11 mouse cellular contexts compared by ENCODE assay signal in genomic region chr5:98018162-98018561, GRCm38 (mm10). TPM values are rescaled to one million over a fixed set of nuclear protein-coding genes. Genes with fewer than 3 reads are reported as not detected.
A peak's percentile ranks its signal among the peaks of the same experiment; 100 is the strongest.
DNase-seq lines count a peak whose midpoint lies in the region; ATAC-seq and TF ChIP-seq lines count a peak whose summit lies in the region.
"Had no signal": no experiment of that assay in that cellular context is flagged by ENCODE, and none has a peak within 500 bp of the region (broad histone marks: within the 10 kb centered on the region; RNA-seq: fewer than 3 reads in every experiment).

No protein-coding gene starts in this region.

- no peaks in the 10 kb centered on the region for H3K27me3 ChIP-seq in lung, postnatal 0 days (replicated peaks; ENCODE audit: insufficient read depth, low read length)
- no peaks in the 10 kb centered on the region for H3K27me3 ChIP-seq in G1E (ENCODE audit: insufficient read depth, low read length)
- H3K27me3 ChIP-seq in liver, postnatal 0 days (ENCODE audit: insufficient read depth, low read length) = no peaks in the 10 kb centered on the region
- H3K27me3 ChIP-seq in forebrain, embryonic 15.5 days = no peaks in the 10 kb centered on the region
- H3K27me3 ChIP-seq: heart, embryonic 15.5 days had no signal

- no peak overlapping the region for H3K27ac ChIP-seq in lung, postnatal 0 days (ENCODE audit: low read length)
- H3K27ac ChIP-seq in liver, postnatal 0 days (ENCODE audit: low read depth) = 0 out of 2 replicates have a peak overlapping the region, but pooled peaks have one; percentile 8
- no peak overlapping the region for H3K27ac ChIP-seq in forebrain, embryonic 15.5 days (replicated peaks)
- H3K27ac ChIP-seq: heart, embryonic 15.5 days; limb, embryonic 10.5 days had no signal

- TF ChIP-seq CTCF in lung, postnatal 0 days (IDR thresholded peaks at IDR 0.05) = no peak
- no peak for TF ChIP-seq CTCF in G1E (IDR thresholded peaks at IDR 0.05; ENCODE audit: low read depth, low read length)
- TF ChIP-seq CTCF in liver, postnatal 0 days (IDR thresholded peaks at IDR 0.05; ENCODE audit: low read depth) = no peak

- no peaks in the 10 kb centered on the region for H3K9me3 ChIP-seq in lung, postnatal 0 days (ENCODE audit: low read length)
- H3K9me3 ChIP-seq in G1E (replicated peaks) = peaks cover 24% of the 10 kb centered on the region
- H3K9me3 ChIP-seq in liver, postnatal 0 days (ENCODE audit: low read length) = no peaks in the 10 kb centered on the region
- no peaks in the 10 kb centered on the region for H3K9me3 ChIP-seq in forebrain, embryonic 15.5 days
- H3K9me3 ChIP-seq: heart, embryonic 15.5 days; limb, embryonic 10.5 days had no signal

- H3K9ac ChIP-seq in lung, postnatal 0 days (replicated peaks; ENCODE audit: low read depth) = no peak overlapping the region
- H3K9ac ChIP-seq in liver, postnatal 0 days (replicated peaks) = no peak overlapping the region
- no peak overlapping the region for H3K9ac ChIP-seq in forebrain, embryonic 15.5 days (replicated peaks)
- H3K9ac ChIP-seq: heart, embryonic 15.5 days had no signal

- 70% methylated on average over 6 of the region's 6 CpGs for WGBS in lung, postnatal 0 days
- 39% methylated on average over 6 of the region's 6 CpGs for WGBS in liver, postnatal 0 days (ENCODE audit: insufficient replicate concordance)
- WGBS in forebrain, embryonic 15.5 days = 88% methylated on average over 6 of the region's 6 CpGs

- H3K4me2 ChIP-seq in lung, postnatal 0 days (replicated peaks; ENCODE audit: low read depth, low read length) = no peak overlapping the region
- H3K4me2 ChIP-seq in liver, postnatal 0 days (ENCODE audit: low read depth, low read length) = no peak overlapping the region
- H3K4me2 ChIP-seq in forebrain, embryonic 15.5 days (replicated peaks) = no peak overlapping the region
- H3K4me2 ChIP-seq: heart, embryonic 15.5 days had no signal

- peak; percentile 53 for DNase-seq in lung, postnatal 0 days (ENCODE audit: low spot score)
- DNase-seq in lung, postnatal 4 days = no peak
- DNase-seq in G1E (ENCODE audit: low spot score) = no peak
- no peak for DNase-seq in liver, postnatal 0 days
- DNase-seq in thymus, postnatal 0 days (ENCODE audit: low spot score) = peak; percentile 75
- no peak for DNase-seq in c-Kit-positive CD71-positive TER-119-positive erythroid progenitor cells, embryonic 14.5 days (ENCODE audit: low spot score)
- no peak for DNase-seq in urinary bladder, postnatal 25 days (ENCODE audit: low spot score)
- DNase-seq: kidney, postnatal 25 days had no signal

- H3K4me3 ChIP-seq in lung, postnatal 0 days (ENCODE audit: low read depth, low read length) = no peak overlapping the region
- H3K4me3 ChIP-seq in G1E (ENCODE audit: low read depth, low read length) = no peak overlapping the region
- no peak overlapping the region for H3K4me3 ChIP-seq in liver, postnatal 0 days (ENCODE audit: low read depth, low read length)
- H3K4me3 ChIP-seq in forebrain, embryonic 15.5 days = no peak overlapping the region
- H3K4me3 ChIP-seq: heart, embryonic 15.5 days; limb, embryonic 10.5 days had no signal

- H3K4me1 ChIP-seq in lung, postnatal 0 days (ENCODE audit: insufficient read depth, low read depth, low read length) = no peaks in the 10 kb centered on the region
- H3K4me1 ChIP-seq in G1E (ENCODE audit: insufficient read depth, low read depth, low read length) = no peaks in the 10 kb centered on the region; the same call in 1 of the 2 replicates
- H3K4me1 ChIP-seq in liver, postnatal 0 days (ENCODE audit: insufficient read depth) = peaks cover 2% of the 10 kb centered on the region; the same call in 1 of the 2 replicates
- H3K4me1 ChIP-seq in forebrain, embryonic 15.5 days = no peaks in the 10 kb centered on the region
- H3K4me1 ChIP-seq: limb, embryonic 10.5 days had no signal

- TF ChIP-seq EP300 in lung, postnatal 0 days (IDR thresholded peaks at IDR 0.05) = no peak
- no peak for TF ChIP-seq EP300 in liver, postnatal 0 days (IDR thresholded peaks at IDR 0.05; ENCODE audit: low read depth)

- H3K36me3 ChIP-seq in lung, postnatal 0 days (ENCODE audit: insufficient read depth, low read length) = no peaks in the 10 kb centered on the region
- H3K36me3 ChIP-seq in G1E (replicated peaks) = no peaks in the 10 kb centered on the region
- peaks cover 5% of the 10 kb centered on the region; the same call in 1 of the 2 replicates for H3K36me3 ChIP-seq in liver, postnatal 0 days (replicated peaks; ENCODE audit: insufficient read depth, low read length)
- H3K36me3 ChIP-seq in forebrain, embryonic 15.5 days = no peaks in the 10 kb centered on the region

- peak; percentile 19; the same call in 1 of the 2 replicates for ATAC-seq in lung, postnatal 0 days
- peak; percentile 70 for ATAC-seq in G1E (ENCODE audit: extremely low read depth, insufficient number of reproducible peaks, low FRiP score, poor library complexity, severe bottlenecking)
- ATAC-seq in liver, postnatal 0 days = peak; percentile 56
- ATAC-seq in forebrain, embryonic 15.5 days (replicated peaks) = no peak

RNA-seq across cellular contexts. Expression of gene Antxr2, which starts 12.7 kb away (rescaled TPM):
- polyA plus RNA-seq in lung, postnatal 0 days (2015; fragmentation: Nextera tagmentation; extraction: Ambion mirVana) = 30.7 and 39.2 TPM in 2 replicates
- total RNA-seq in G1E (2014; fragmentation: Nextera tagmentation) (not detected in 2 replicates), G1E (2017) (0.05 TPM in 1 of 2 replicates, not detected in the other)
- not detected in 2 replicates for polyA plus RNA-seq in G1E (2012)
- polyA plus RNA-seq in liver, postnatal 0 days (2015; fragmentation: Nextera tagmentation; extraction: Ambion mirVana) = 4.6 and 5.8 TPM in 2 replicates
- polyA plus RNA-seq in thymus, postnatal 0 days (2015; fragmentation: Nextera tagmentation; extraction: Ambion mirVana) = 6.5 and 7.0 TPM in 2 replicates
- polyA plus RNA-seq in forebrain, embryonic 15.5 days (2015; fragmentation: Nextera tagmentation; extraction: Ambion mirVana) = 4.1 and 4.4 TPM in 2 replicates

Comparison
In these comparisons a context has a peak if more than half of its experiments do, and no peak if none do; other contexts are left out.
1. DNase-seq: peak in lung, postnatal 0 days (single experiment) and thymus, postnatal 0 days (single experiment); none in lung, postnatal 4 days (0 of 2), G1E (single experiment), liver, postnatal 0 days (single experiment), c-Kit-positive CD71-positive TER-119-positive erythroid progenitor cells, embryonic 14.5 days (single experiment) and urinary bladder, postnatal 25 days (single experiment).